ENCODE assay signal across 19 mouse cellular contexts in the genomic region with DNA sequence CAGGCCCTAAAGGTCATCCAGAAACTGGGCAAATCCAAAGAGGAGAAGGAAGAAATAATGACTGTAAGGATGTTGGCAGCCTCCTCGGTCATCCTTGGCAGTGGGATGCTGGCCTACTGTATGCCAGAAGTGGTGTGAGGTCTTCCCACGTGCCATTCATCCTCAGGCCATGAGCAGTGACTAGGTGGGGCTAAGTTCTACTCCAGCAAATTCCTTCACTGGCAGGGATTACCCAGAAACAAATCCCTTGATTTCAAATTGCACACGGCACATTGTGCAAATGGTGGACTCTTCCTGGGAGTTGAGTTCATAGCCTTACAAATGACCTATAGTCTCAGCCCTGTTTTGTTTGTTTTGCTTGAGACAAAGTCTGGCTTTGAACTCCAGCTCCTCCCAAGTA.
"Had no signal": no experiment of that assay in that cellular context is flagged by ENCODE, and none has a peak within 500 bp of the region (broad histone marks: within the 10 kb centered on the region; RNA-seq: fewer than 3 reads in every experiment).

No protein-coding gene starts in this region.

- DNase-seq: lung, adult 18-20 months; lung, embryonic 14.5 days; lung, postnatal 10 days; lung, postnatal 4 days; midbrain, embryonic 14.5 days; retina, postnatal 1 day; right cerebral cortex, adult 18-20 months; right cerebral cortex, postnatal 25 days; right cerebral cortex, postnatal 4 days; spleen, adult 18-20 months; thymus, adult 18-20 months; thymus, postnatal 14 days; thymus, postnatal 36 days had no signal

- ATAC-seq: midbrain, embryonic 16.5 days had no signal

- H3K4me2 ChIP-seq: lung, embryonic 14.5 days; midbrain, embryonic 12.5 days; neural tube, embryonic 13.5 days; neural tube, embryonic 15.5 days had no signal

- H3K4me3 ChIP-seq: midbrain, embryonic 10.5 days; midbrain, embryonic 12.5 days; myocyte; neural tube, embryonic 13.5 days; neural tube, embryonic 15.5 days had no signal

- H3K9me3 ChIP-seq: midbrain, embryonic 10.5 days; midbrain, embryonic 12.5 days; neural tube, embryonic 13.5 days; neural tube, embryonic 15.5 days had no signal

- H3K9ac ChIP-seq: lung, embryonic 14.5 days; midbrain, embryonic 12.5 days; neural tube, embryonic 13.5 days; neural tube, embryonic 15.5 days had no signal

- H3K27me3 ChIP-seq: neural tube, embryonic 13.5 days had no signal

- H3K36me3 ChIP-seq: midbrain, embryonic 10.5 days; midbrain, embryonic 12.5 days; neural tube, embryonic 13.5 days; neural tube, embryonic 15.5 days had no signal

- H3K27ac ChIP-seq: midbrain, embryonic 12.5 days; neural tube, embryonic 13.5 days; neural tube, embryonic 15.5 days had no signal
